Mouse (Mus musculus): Measurements from ENCODE around the gene Ifna4.

DNA sequence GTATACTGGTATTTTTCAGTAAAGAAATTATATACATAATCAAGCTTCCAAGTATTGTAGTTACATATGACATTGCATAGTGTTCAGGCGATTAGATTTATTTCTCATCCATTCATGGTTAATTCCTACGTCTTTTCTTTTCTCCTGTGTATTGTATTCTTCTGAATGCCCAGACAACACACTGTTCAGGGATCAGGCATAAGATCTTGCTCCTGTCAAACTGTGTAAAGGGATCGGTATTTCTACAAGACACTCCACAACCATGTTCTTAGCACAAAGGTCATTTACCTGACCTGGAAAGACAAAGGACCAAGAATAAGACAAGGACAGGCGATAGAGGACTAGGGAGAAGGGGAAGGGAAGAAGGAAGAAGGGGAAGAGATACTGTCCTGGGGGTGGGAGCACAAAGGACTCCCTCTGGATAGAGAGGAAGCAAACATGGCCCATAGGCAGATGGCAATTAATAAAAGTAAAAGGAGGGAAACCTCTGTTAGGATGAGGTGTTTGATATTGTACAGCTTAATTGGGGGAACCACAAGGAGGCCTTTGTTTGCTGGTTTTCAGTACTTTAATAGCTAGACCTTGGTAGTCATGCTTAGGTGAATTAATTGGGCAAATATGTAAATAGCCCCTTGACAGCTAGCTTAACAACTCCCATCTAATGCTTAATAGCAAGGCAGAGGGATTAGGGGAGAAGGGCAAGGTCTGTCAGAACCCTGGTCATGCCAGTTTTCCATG lies 9.5 kb downstream of the Ifna4 start:
- no peak for TF ChIP-seq CTCF (IDR thresholded peaks at IDR 0.05; ENCODE audit: low read depth)
- TF ChIP-seq EP300 (IDR thresholded peaks at IDR 0.05; ENCODE audit: low read depth): no peak

Data from liver, embryonic 14.5 days (tissue).